Mouse (Mus musculus) adrenal gland, adult 8-10 months (tissue): ENCODE measurements around the gene Itga4. TPM values are rescaled to one million over a fixed set of nuclear protein-coding genes. Genes with fewer than 3 reads are reported as not detected.

Experiments
- DNase-seq: peaks from one replicate; pipeline ENCODE4 v3.0.0; 2022
- total RNA-seq, 4 experiments: library from RNA; stranded (reverse); gene quantifications; 2 replicates each; pipeline ENCODE4 v1.2.4; 2022

The Itga4 gene
- 1 to 10 TPM; 1.7 to 5.7 (median 3.3) TPM for total RNA-seq

DNA sequence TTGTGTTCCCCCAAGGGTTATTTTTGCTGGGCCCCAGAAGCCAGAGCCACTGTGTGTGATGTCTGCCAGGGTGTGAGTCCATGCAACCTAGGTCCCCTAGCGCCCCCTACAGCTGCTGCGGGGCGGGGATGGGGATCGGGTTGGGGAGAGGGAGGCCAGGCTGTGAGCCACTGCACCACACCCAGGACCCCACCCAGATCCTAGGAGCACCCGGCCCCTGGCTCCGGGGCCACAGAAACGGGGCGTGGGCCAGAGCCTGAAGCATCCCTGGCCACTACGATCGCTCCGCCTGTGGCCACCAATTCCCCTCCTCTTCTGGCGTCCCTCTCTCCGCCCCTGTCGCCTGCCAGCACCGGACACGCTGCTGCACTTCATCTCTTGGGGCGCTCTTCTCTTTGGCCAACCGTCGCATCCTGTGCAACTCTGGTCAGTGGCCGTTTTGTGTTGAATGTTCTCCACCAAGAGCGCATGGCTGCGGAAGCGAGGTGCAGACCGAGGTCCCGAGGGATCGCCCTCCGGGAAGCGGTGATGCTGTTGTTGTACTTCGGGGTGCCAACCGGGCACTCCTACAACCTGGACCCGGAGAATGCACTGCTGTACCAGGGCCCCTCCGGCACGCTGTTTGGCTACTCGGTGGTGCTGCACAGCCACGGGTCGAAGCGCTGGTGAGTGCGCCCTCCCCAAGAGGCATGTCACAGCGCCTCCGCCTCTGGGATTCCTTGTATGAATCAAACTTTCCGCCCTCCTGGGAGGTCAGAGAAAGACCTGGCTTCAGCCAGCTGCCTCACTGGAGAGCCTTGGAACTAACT, at the start of gene Itga4:
Itga4 (plus strand) TSS at position 235 of the 809 bp plus-strand sequence.
- DNase-seq: peak; percentile 26

DNA sequence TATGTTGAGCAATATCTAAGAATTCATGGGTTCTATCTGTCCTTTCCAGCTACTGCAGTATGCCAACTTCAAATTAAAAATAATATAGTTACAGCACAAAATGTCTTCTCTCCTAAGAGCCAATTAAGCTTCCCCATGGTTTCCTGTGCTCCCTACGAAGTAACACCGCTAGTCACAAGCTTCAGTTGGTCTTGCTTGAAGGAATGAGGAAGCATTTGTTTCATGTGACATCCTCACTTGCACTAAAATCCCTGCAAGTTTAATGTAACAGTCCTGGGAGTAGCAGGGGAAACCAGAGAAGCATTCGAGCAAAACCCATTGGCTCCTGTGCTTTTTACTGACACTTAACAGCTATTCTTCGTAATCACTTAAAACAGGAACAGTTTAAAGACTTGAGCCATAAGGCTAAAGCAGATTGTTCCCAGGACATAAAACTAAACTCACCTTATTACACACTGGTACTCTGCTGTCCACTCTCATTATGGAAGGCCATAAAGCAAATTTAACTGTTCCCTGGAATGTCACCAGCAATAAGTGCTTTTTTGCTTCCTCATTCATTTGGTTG, 49.0 kb upstream of the Itga4 start:
- no peak for DNase-seq

GRCm38 (mm10) chr2:79214982-79215381, 40.2 kb upstream of the Itga4 start:
- DNase-seq: no peak

DNA sequence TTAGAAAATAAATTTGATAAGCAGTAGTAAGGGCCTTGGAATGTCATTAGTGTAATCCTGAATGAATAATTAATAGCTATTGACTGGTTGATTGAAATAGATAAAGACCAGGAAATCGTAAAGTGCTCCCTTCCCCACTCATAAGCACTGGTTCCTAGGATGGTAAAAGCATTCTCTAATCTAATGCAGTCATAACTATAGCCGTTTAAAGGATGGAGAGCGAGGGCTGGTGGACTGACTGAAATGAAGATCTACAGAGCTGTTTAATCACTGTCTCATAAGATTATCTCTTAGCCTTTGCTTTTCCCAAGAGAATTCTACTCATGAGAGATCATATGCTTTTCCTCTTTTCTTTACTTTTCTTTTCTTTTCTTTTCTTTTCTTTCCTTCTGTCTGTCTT, 39.7 kb upstream of the Itga4 start:
- no peak for DNase-seq

GRCm38 (mm10) chr2:79224714-79225426, 30.4 kb upstream of the Itga4 start:
- no peak for DNase-seq

DNA sequence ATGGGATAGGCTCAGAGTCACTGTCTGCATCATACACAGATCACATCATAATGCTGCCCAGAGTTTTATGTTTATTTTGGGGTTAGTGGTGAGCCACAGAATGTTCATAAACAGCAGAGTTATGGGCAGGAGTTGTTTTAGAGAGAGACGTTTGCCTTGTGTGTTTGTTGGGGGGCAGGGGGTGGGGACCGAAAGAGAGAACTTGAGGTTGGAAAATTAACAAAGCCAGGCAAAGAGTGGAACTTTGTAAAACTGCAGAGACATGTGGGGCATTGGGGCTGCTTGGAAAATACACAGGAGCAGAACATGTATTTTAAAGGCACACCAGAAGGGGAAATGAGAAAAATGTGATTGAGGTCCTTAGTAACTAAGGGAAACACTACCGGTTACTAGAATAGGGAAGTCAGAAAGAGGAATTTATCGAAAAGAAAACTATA, 27.4 kb upstream of the Itga4 start:
- no peak for DNase-seq

- no peak for DNase-seq
Observed at GRCm38 (mm10) chr2:79231056-79231949, 23.9 kb upstream of the Itga4 start.

GRCm38 (mm10) chr2:79235767-79236487, 19.3 kb upstream of the Itga4 start:
- DNase-seq: no peak

- no peak for DNase-seq
Observed at GRCm38 (mm10) chr2:79237216-79237615, 18.0 kb upstream of the Itga4 start.

GRCm38 (mm10) chr2:79244276-79244675, 10.9 kb upstream of the Itga4 start:
- DNase-seq: no peak

- DNase-seq: no peak
Observed at GRCm38 (mm10) chr2:79244743-79245142, 10.5 kb upstream of the Itga4 start.

- no peak for DNase-seq
Observed at GRCm38 (mm10) chr2:79248283-79248682, 6.9 kb upstream of the Itga4 start.

- no peak for DNase-seq
Observed at GRCm38 (mm10) chr2:79250510-79250909, 4.7 kb upstream of the Itga4 start.

GRCm38 (mm10) chr2:79253754-79254197, 1.4 kb upstream of the Itga4 start:
- DNase-seq: no peak

GRCm38 (mm10) chr2:79254588-79255191, 536 bp upstream of the Itga4 start:
- no peak for DNase-seq

- no peak for DNase-seq
Observed at GRCm38 (mm10) chr2:79256001-79256339, 744 bp downstream of the Itga4 start.

- no peak for DNase-seq
Observed at GRCm38 (mm10) chr2:79256376-79256775, 1.1 kb downstream of the Itga4 start.

- DNase-seq: no peak
Observed at GRCm38 (mm10) chr2:79256880-79257279, 1.7 kb downstream of the Itga4 start.

GRCm38 (mm10) chr2:79257411-79257810, 2.2 kb downstream of the Itga4 start:
- DNase-seq: no peak

DNA sequence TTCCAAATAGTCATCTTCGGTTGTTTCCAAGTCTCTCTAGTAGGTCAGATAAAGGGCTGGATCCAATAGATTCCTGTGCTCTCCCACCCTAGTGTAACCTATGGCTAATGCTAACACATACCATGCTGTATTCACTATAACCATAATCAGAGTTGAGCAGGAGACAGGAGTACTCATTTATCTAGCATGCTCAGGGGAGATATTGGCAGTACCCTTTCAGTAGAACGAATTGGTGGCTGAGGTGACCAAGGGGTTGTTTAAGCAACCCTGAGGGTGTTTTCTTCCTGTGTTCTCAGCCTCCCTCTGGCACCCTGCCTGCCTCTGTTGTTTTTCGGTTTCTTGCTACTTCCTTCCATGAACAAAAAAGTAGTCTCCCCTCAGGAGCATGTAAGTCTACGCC, 4.1 kb downstream of the Itga4 start:
- no peak for DNase-seq

DNA sequence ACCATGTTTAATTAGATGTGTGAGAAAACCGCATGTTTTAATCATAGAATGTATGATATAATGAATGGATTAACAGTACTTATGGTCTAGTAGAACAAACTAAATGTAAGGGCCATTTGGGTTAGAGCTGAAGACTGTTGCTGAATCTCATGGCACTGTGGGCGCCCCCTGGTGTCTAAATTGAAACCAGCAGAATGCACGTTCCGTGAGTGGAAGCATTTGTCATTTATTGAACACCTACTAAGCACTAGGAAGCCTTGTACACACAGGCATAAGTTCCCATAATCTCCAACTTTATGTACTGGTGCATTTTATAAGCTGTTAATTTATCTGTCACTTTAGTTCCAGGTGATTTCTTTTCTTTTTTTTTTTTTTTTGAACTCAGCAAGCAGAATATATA, 10.4 kb downstream of the Itga4 start:
- peak; percentile 24 for DNase-seq
